Mouse (Mus musculus): ENCODE measurements around the gene Uimc1.
"Not testable (repeated sequence)": the region's sequence is repeated elsewhere in the genome, so short reads cannot be mapped to it uniquely, and the experiment has no call there.

Uimc1 gene

GRCm38 (mm10) chr13:55099726-55100478 lies at the start of gene Uimc1:
Gene Uimc1, minus strand, starts transcription at chr13:55100300.
- peak; percentile 79 for DNase-seq (ENCODE audit: low spot score)

DNA sequence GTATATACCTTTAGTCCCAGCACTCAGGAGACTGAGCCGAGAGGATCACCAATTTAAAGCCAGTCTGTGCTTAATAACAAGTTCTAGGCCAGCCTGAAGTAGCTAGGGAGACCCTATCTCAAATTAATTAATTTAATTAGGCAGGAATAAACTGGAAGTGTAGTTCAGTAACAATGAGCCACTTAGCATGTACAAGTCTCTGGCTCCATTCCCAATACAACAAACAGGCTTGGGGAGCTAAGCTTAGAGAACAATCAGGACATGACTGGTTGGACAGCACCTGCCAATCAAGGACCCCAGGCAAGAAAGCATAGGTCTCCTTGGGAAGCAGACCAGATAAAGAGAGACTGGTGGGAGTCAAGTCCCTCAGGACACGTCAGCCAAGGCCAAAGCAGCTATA lies 40.2 kb upstream of the Uimc1 start:
- DNase-seq (ENCODE audit: low spot score): no peak

DNA sequence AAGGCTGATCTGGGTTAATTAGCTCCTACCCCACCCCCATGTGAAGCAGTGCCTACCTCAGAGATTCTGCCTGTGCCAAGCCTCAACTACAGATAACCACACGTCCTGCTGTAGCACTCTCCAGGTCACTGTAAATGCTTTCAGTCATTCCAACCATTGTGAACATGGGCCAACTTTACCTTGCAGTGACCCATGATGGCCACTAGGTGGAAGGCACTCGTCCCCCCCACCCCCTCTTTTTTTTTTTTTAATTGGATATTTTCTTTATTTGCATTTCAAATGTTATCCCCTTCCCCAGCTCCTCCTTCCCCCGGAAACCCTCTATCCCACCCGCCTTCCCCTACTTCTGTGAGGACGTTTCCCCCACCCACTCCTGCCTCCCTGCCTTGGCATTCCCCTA lies 35.3 kb upstream of the Uimc1 start:
- no peak for DNase-seq (ENCODE audit: low spot score)

GRCm38 (mm10) chr13:55133448-55133847 lies 33.3 kb upstream of the Uimc1 start, which contains the start of gene Gm17617:
Gene Gm17617, minus strand, starts transcription at chr13:55133548.
- DNase-seq (ENCODE audit: low spot score): no peak

DNA sequence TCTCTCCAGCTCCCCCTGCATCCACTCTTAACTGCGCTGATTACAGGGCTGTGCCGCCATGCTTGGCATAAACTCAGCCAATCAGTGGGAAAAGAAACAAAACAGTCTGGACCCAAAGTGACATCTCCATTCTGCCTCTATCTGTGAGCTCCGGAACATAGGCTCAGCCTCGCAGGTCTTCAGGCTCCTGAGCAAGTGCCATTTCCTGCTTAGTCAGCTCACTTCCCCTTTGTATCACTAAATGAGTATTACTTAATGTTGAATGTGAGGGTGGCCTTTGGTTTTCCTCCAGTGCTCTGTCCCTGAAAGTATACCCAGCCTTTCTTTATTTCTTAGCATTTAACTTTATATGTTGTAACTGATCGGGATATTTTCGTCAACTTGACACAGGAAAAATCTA lies 24.8 kb upstream of the Uimc1 start:
- DNase-seq (ENCODE audit: low spot score): no peak

DNA sequence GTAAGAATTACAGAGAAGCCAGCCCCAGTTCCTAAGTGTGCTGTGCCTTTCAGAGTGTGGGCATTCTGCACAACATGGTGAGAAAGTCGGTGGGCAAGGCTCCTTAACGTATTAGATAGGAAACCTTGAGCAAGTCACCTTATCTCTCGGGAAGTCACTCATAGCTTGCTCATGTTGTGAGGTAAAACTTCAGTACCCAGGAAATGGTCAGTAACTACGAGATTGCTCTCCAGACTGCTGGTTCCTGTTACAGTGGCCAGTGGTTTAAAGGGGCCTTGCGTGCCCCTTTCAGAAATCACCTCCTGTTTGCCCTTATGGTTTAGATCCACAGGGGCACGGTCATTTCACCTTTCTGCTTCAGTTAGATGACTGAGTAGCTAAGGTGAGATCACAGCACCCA lies 14.3 kb upstream of the Uimc1 start:
- DNase-seq (ENCODE audit: low spot score): no peak

DNA sequence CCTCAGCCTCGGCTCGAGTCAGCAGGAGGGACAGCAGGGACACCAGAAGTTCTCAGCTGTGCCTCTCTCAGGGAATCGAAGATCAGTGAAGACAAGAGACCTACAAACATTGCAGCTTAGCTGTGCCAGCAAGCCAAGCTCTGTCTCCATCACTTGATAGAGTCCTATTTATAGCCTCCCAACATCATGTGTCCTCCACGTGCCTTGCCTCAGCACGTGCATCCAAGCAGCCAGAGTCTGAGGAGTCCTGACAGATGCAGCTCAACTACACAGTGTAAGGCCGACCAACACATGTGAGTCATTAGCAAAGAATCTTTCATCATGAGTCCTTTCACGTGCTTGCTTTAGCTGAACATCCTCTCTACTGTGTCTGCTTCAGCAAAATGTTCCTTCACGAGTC lies 7.6 kb upstream of the Uimc1 start:
- DNase-seq (ENCODE audit: low spot score): peak; percentile 33

DNA sequence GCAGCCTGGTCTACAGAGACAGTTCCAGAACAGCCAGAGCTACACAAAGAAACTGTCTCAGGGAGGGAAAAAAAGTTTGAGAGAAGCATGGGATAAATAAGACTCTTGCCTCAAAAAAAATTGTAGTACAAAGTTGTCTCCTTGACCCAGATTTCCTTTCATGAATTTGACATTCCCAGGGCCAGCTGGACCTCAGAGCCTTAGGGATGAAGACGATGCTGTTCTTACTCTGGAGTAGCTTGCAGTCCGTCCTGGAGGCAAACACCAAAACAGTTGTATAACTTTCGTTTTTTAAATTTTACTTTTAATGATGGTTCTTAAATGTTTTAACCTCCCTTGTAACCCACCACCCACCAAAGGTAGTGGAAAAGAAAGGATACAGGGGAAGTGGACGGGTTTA lies 7.0 kb upstream of the Uimc1 start:
- DNase-seq (ENCODE audit: low spot score): no peak

DNA sequence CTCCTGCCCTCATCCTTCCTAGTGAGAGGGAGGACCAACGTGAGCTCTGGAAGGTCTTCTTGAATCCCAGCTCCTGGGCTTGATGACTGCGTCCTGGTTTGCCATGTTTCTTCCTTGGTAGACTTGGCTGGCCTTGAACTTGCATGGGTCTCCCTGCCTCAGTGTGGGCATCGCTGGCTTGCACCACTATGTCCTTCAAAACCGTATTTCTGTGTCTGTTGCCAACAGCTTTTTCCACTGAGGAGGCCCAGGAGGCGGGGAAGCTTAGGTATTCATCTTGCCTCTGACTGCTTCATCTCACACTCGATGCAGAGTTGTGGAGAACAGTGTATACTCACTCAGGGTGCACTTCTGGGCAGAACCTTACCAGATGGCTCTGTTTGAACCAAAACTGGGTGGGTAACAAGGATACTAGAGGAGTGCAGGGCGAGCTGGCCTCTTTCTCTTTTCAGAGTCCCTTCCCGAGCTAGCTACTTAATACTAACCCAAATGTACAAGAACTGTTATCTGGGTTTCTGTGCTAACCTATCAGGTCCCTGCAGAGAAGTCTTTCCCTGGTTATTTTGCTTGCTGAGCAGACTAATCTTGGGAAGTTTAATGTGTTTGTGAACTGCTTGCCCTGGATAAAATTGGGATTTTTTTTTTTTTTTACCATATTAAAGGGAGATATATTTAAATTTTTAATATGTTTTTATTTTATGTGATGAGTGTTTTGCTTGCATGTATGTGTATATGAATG lies 6.0 kb upstream of the Uimc1 start:
- peak; percentile 55 for DNase-seq (ENCODE audit: low spot score)

- DNase-seq (ENCODE audit: low spot score): peak; percentile 94
These were observed 5.2 kb upstream of the Uimc1 start, which contains the start of gene Zfp346 for GRCm38 (mm10) chr13:55105045-55105952. Gene Zfp346, plus strand, starts transcription at chr13:55105311.

- no peak for DNase-seq (ENCODE audit: low spot score)
These were observed 3.3 kb upstream of the Uimc1 start for GRCm38 (mm10) chr13:55103351-55103750.

DNA sequence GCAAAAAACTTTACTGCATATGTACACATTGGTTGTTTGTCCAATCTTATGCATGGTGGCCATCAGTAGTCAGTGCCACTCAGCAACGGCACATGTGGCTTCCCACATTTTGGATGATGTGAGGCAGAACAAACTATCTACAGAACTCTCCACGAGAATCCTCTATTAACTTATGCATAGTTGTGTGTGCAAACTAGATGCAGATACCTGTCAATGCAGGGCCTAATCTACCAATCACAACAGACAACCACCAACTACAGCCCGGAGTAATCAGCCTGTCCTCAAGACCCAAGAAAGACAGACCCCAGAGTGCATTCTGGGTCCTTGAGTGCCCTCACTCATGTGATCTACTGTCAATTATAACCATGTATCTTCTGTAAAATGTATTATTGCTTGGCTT lies 2.3 kb upstream of the Uimc1 start:
- no peak for DNase-seq (ENCODE audit: low spot score)

DNA sequence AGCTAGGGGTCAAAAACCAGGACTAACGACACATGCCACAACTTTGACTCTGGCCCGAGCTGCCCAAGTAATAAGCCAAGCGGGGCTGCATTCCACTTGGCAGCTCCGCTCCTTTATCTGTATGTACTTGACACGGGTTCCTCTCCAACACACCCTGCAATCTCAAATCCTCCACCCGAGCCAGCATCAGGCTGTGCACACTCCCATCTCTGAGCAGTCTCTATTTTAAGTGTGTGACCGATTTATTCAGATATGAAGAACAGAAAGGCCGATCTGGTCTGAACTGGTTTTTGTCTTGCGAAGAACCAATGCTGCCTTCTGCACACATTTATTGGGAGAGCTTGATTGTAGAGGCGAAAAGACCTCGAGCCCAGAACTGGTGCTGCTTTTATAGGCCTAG lies 1.5 kb upstream of the Uimc1 start:
- DNase-seq (ENCODE audit: low spot score): no peak

DNA sequence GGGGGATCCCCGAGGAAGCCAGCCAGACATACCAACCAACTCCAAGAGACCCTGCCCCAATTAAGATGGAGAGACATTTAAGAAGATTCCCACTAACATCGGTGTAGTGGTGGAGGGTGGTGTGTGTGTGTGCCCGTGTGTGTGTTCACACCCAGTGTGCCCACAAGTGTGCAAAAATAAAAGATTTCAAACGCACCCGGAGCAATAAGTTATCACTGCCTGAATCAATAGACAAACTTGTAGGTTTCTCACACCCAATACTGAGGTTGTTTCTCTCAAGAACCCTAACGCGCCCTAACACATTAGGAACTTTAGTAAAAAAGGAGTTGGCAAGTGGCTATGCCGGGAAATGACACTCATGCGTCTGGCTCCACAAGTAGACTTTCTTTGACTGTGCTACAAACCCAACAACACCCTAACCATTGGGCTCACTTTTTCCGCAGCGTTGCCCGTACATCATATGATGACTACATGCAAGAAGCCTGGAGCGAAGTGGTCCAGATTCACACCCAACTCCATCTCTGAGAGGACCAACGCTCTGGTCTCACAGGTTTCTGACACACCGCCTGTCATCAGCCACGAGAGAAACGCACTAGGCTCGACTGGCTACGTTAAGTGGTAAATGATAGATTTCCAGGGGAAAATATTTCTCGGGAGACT lies 904 bp downstream of the Uimc1 start:
- DNase-seq (ENCODE audit: low spot score): no peak

GRCm38 (mm10) chr13:55097841-55098240 lies 2.3 kb downstream of the Uimc1 start:
- DNase-seq (ENCODE audit: low spot score): not testable (repeated sequence)

DNA sequence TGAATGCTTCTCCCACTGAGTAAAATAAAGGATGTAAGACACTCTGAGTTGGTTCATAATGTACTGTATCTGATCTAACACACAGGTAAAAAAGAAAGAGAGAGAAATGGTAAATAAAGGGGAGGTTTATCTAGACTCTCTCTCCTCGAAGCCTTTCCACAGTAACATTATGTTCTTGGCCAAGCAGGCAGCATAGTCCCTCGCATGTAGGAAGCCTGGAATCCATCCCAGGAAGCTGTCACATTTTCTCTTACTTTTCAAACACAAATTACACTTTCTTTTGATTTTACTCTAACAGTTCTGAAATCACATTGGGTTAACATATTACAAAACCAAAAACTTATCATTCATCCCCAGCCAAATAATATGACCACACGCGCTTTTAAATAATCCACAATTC lies 7.5 kb downstream of the Uimc1 start:
- DNase-seq (ENCODE audit: low spot score): no peak

- no peak for DNase-seq (ENCODE audit: low spot score)
These were observed 24.5 kb downstream of the Uimc1 start for GRCm38 (mm10) chr13:55075597-55075996.

DNA sequence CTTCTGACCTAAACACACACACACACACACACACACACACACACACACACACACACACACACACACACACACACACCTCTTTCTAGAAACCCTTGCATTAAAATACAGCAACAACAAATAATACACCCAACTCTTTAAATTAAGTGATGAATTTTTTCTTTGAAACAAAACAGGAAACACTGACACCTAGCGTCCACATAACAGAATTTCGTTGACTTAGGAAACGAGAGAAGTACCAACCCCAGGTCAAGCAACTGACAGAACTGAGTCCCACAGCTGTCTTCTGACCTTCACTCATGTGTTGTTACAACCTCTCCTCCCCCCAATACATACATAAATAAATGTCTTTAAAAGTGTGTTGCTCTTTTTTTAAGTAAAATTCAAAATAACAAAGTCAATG lies 28.8 kb downstream of the Uimc1 start:
- no peak for DNase-seq (ENCODE audit: low spot score)

- DNase-seq (ENCODE audit: low spot score): no peak
These were observed 30.4 kb downstream of the Uimc1 start for GRCm38 (mm10) chr13:55069719-55070118.

DNA sequence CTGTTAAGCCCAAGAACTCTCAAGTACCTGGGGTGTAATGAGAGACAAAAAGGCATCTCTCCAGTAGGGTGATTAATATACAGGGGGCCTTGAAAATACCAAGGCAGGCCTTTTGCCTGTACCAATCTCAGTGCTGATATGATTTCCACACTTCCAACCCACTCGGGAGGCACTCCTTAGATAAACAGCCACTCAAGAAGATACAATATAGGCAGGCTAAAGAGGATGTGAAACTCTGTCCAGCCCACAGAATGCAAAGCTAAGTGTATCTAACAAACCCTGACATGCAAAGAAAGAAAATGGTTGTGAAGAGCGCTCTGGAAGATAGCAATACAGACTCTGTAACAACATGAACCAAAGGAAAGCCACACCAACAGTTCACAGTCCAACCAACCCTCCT lies 36.8 kb downstream of the Uimc1 start:
- DNase-seq (ENCODE audit: low spot score): no peak

DNA sequence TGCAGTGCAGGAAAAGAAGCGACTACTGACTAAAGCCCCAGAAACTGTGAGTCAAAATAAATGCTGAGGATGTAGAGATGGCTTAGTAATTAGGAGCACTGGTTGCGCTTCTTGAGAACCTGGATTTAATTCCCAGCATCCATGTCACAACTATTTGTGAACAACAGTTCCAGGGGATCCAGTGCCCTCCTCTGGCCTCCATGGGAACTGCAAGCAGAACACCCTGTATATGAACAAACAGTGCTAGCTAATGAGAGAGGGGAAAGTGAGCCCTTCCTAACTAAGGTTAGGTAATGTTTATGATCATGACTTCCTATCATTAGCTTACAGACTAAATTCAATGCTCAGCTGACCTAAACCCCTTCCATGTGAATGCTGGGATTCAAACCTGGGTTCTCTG lies 42.1 kb downstream of the Uimc1 start:
- DNase-seq (ENCODE audit: low spot score): no peak

GRCm38 (mm10) chr13:55047706-55048105 lies 52.4 kb downstream of the Uimc1 start:
- no peak for DNase-seq (ENCODE audit: low spot score)
